Mouse (Mus musculus) urinary bladder, postnatal 25 days (tissue): ENCODE results near the gene Psme4.
A peak's percentile ranks its signal among the peaks of the same experiment; 100 is the strongest.

ENCODE experiments used
- DNase-seq: peaks from one replicate; pipeline ENCODE4 v3.0.0; 2022; ENCODE audit warnings: low spot score

Psme4 gene

GRCm38 (mm10) chr11:30786230-30786983 is 14.9 kb downstream of the Psme4 start:
- no peak for DNase-seq

- no peak for DNase-seq
Observed at GRCm38 (mm10) chr11:30792680-30793079, 21.2 kb downstream of the Psme4 start.

GRCm38 (mm10) chr11:30793753-30794152 is 22.2 kb downstream of the Psme4 start:
- DNase-seq = no peak

GRCm38 (mm10) chr11:30797236-30797635 is 25.7 kb downstream of the Psme4 start:
- no peak for DNase-seq

- DNase-seq = no peak
Observed at GRCm38 (mm10) chr11:30799496-30799895, 28.0 kb downstream of the Psme4 start.

GRCm38 (mm10) chr11:30800091-30800490 is 28.6 kb downstream of the Psme4 start:
- DNase-seq = no peak

- DNase-seq = no peak
Observed at GRCm38 (mm10) chr11:30802421-30802820, 30.9 kb downstream of the Psme4 start.

- no peak for DNase-seq
Observed at GRCm38 (mm10) chr11:30821116-30821515, 49.6 kb downstream of the Psme4 start.

- no peak for DNase-seq
Observed at GRCm38 (mm10) chr11:30838793-30839192, 67.3 kb downstream of the Psme4 start.

GRCm38 (mm10) chr11:30844355-30844754 is 72.8 kb downstream of the Psme4 start:
- no peak for DNase-seq

- no peak for DNase-seq
Observed at GRCm38 (mm10) chr11:30872425-30872824, 100.9 kb downstream of the Psme4 start.

GRCm38 (mm10) chr11:30885171-30885871 is 113.8 kb downstream of the Psme4 start, which contains the start of the genes Gpr75 and Asb3:
Gene Gpr75, plus strand, starts transcription at chr11:30885358.
Gene Asb3, plus strand, starts transcription at chr11:30885416.
- peak; percentile 52 for DNase-seq

- DNase-seq = no peak
Observed at GRCm38 (mm10) chr11:30888153-30888552, 116.6 kb downstream of the Psme4 start.

- no peak for DNase-seq
Observed at GRCm38 (mm10) chr11:30896201-30896600, 124.7 kb downstream of the Psme4 start.

- no peak for DNase-seq
Observed at GRCm38 (mm10) chr11:30899312-30899711, 127.8 kb downstream of the Psme4 start.

GRCm38 (mm10) chr11:30912311-30912710 is 140.8 kb downstream of the Psme4 start:
- no peak for DNase-seq

- DNase-seq = no peak
Observed at GRCm38 (mm10) chr11:30920641-30921040, 149.1 kb downstream of the Psme4 start.

GRCm38 (mm10) chr11:30923283-30923682 is 151.8 kb downstream of the Psme4 start:
- DNase-seq = no peak

- DNase-seq = no peak
Observed at GRCm38 (mm10) chr11:30928079-30928478, 156.6 kb downstream of the Psme4 start.

- no peak for DNase-seq
Observed at GRCm38 (mm10) chr11:30928498-30928897, 157.0 kb downstream of the Psme4 start.
